Mouse (Mus musculus): Measurements from ENCODE around the gene Nos3.

The Nos3 gene

DNA sequence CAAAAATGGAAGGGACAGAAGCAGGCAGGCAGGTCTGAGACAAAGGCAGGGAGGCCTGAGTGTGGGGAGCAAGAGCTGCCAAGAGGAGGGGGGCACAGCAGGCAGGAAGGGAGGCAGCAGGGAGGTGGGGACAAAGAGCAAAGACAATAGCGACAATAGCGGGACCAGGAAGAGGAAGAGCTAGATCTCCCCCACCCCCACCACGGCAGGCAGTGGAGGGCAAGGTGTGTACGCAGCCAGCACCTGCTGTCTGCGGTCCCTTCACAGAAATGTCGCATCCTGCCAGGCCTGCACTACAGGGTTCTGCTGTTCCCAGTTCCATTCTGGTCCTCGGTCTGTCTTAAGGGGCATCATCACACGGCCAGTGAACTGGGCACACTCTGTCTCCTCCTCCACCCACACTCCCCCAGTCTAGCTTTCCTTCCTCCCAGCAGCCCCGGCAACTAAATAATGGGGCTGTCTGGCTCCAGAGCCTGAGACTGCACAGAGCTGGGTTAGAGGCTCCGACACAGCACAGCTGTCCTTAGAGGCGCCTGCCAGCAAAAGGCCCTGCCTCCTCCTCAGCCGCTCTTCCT lies 20.0 kb upstream of the Nos3 start:
- no peak for DNase-seq (ENCODE audit: extremely low spot score, low read depth, low spot score)

DNA sequence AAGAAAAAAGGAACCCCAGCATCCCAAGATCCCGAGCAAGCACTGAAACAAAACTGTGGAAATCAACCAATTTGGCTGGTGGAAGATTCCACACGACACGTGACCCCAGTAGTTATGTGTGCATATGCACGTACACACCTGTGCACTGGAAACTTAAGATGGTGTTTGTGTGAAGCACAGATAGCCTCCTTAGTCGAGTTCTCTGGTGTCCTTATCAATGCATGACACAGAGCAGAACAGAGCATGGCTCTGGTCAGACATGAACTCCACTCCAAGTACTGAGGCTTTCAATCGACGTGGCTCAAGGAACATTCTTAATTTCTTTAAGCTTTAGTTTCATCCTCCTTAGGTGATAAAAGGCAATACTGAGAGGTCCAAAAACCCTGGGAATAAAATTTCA lies 18.3 kb upstream of the Nos3 start:
- no peak for DNase-seq (ENCODE audit: extremely low spot score, low read depth, low spot score)

DNA sequence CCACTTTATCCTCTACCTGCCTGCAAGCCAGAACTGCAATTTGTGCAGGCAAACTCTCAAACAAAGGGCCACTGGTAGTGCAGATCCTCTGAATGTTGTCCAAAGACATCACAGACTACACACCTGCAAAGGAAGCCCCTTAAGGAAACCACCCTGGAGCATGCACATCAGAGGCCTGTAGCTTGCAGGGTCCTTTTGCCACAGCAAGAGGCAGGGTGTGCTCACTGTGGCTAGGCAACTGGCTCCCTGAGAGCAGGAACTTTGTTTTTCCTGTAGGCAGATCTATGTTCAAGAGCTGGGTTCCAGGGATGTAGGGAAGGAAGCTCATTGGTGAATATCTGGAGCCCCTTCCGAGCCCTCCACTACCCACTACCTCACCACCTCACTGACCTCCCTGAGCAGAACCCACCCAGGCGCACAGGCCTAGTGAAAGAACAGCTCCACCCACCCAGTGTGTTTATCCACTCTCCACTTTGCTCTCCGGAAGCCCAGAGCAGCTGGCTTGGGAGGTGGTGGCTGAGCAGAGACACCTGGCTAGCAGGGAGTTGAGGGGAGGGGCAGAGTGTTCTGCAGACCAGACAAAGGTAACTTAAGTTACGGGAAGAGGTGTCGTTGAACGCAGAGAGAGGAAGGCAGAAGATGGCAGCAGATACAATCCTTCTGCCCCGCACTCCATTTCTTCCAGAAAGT lies 17.3 kb upstream of the Nos3 start:
- no peak for DNase-seq (ENCODE audit: extremely low spot score, low read depth, low spot score)

DNA sequence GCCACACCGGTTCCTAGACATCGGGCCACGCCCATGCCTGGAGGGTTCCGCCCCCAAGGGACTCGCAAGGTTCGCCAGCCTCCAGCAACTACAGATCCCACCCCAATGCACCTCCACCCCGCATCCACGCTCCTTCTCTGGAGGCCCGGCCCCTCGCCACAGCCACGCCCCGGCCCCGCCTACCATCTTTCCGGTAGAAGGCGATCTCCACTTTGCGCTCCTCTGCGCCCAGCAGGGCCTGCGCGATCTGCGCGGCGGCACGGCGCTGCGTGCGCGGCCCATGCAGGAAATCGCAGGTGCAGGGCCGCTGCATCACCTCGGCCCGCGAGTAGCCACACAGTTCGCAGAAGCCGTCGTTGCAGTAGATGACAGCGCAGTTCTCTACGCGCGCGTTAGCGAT lies 16.5 kb upstream of the Nos3 start:
- DNase-seq (ENCODE audit: extremely low spot score, low read depth, low spot score): no peak

DNA sequence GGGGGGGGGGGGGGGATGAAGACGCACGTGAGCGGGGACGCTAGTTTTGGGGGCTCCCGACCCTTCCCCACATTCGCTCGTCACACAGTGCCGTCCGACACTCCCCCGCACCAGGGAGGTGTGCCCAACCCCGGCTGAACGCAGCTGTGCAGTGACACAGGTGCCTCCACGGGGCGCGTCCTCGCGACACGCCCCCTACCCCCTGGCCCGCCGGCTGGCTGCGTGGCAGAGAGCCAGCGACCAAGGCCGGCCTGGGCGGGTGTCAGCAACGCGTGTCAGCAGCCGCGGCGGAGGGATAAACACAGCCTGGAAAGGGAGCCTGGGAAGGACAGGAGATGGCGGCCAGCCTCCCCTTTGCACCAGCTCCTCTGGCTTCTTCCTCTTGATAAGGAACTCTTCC lies 16.1 kb upstream of the Nos3 start:
- DNase-seq (ENCODE audit: extremely low spot score, low read depth, low spot score): no peak

DNA sequence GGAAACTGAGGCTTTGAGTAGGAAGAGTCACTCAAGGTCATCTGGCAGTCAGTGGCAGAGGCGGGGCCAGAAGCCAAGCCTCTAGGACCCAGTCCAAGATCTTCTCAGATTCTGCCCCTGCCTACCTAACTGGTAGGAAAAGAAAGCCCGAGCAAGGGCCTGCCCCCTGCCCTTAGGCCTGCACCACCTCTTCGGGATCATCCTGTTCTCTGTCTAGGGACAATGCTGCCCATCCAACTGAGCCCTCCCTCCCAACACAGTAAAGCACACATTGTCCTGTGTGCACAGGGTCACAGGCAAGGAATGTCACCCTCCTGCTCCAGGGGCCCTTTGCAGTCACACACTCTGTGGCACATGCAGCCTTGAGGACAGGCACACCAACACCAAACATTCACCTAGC lies 14.5 kb upstream of the Nos3 start:
- no peak for DNase-seq (ENCODE audit: extremely low spot score, low read depth, low spot score)

DNA sequence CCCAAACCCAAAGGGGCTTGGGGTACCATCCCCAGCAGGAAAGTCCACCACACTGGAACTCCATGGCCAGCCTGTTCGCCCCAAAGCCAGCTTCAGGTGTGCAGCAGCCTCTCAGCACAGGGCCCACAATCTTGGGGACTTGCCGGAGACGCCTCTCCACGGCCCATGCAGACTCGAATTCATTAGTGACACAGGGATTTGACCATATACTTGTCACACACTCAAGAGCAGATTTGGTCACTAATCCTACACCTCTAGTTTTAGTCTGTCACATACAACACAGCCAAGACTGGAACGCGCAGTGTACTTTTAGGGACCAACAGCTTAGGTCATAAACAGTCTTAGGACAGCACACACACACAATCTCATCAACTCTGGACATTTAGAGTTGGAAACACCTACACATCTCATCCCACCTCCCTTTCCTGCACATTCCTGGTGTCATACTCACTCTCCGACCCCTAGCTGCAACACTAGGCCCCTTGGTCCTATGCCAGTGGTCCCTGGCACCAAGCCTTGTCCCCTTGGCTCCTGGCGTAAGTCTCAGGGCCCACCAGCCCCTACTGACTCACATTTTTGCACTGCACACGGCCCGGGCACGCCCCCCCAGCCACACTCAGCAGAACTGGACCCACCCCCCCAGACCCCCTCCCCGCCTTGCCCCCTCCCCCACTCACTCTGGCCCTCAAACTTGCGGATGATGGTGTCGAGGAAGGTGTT lies 13.9 kb upstream of the Nos3 start:
- DNase-seq (ENCODE audit: extremely low spot score, low read depth, low spot score): no peak

DNA sequence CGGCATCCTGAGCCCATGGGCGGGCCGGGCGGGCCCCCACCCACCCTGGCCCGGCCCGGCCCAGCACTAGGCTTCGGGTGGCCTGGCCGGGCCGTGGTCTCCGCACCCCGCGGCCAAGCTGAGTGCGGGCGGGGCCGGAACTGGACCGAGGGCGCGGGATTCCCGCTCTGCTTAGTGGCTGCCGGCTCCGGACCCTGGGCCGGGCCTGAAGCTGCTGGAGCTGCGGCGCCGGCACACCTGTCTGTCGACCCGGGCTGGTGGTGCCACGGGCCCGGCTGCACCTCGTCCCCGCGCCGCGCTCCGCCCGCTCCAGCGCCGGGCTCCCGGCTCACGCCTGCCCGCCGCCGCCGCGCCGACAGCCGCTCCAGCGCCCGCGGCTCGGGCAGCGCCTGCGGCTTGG lies 13.3 kb upstream of the Nos3 start, which contains the start of gene Kcnh2:
Gene Kcnh2 (minus strand): TSS at position 327 of the 400 bp plus-strand sequence.
- DNase-seq (ENCODE audit: extremely low spot score, low read depth, low spot score): no peak

DNA sequence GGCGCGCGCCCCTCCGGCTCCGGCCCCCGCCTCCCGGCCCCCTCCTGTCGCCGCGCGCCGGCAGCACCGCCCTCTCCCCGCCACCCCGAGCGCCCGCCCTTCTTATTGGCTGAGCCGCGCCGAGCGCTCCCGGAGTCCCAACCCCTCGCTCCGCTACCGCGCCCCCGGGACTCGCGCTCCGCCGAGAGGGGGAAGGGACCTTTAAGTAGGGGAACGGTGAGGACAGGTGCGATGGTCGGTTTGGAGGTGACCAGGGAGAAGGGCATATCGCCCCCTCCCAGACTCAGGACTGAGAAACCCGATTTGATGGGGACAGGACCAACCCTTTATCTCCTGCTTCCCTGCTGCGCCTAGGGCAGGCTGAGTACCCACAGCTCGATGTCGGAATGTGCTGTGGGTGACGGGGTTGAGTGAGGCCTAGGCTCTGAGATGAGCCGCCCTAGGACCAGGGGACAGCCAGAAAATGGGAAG lies 12.9 kb upstream of the Nos3 start:
- DNase-seq (ENCODE audit: extremely low spot score, low read depth, low spot score): peak; percentile 31

DNA sequence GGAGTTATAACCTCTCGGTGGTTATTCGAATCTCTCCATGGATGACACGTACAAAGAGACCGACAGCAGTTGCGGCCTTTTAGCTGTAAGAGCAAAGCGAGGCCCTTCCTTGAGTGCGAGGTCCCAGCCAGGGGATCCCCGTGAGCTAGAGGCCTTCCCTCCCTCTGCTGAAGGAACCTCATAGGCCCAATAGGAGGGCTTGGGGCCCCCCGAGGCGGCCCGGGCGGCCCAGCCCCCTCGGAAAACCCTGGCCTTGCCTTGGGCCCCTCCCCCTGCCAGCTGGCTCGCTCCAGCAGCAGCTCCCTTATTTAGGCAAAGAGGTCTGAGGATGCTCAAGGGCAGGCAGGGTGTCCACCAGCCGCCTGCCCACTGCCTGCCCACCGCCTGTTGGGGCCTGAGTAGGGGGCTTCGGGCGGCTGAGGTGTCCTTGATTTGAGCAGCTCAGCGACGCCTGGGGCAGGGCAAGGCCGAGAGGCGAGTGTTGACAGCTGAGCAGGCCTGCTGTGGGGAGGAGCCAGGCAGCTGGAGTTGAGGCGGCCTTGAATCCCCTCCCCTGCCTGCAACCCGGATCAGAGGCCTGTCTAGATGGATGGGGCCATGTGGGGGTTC lies 12.3 kb upstream of the Nos3 start:
- DNase-seq (ENCODE audit: extremely low spot score, low read depth, low spot score): no peak

DNA sequence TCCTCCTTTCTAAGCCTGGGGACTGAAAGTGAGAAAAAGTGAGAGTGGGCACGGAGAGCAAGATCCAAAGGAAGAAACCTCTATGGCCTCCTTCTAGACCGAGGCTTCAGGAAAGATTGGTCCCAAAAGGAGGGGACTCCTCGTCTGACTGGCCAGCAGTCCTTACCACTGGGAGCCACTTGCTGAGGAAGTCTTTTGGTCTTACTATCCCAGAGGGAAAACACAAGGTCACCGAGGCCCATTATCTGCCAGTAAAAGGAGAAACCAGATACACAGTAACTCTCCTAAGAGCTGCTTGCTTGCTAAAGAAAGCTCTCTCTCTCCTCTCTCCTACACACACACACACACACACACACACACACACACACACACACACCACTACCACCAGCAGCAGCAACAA lies 11.3 kb upstream of the Nos3 start:
- no peak for DNase-seq (ENCODE audit: extremely low spot score, low read depth, low spot score)

DNA sequence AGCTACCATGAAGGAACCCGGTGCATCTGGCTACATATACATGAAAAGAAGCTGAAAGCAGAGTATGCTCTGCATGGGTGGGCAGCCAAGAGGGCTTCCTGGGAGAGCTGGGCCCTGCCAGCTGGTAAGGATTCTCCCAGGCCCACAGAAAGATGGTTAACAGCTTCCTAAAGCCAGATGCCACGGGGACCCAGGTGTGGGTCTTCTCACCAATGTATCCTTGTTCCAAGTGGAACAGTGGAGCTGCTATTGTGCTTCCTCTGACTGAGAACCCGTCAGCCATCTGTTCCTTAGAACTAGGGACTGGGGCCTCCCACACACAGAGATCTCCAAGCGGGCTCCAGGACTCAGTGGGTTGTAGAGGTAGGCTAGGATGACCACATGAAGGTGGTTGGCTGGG lies 7.8 kb upstream of the Nos3 start:
- DNase-seq (ENCODE audit: extremely low spot score, low read depth, low spot score): no peak

DNA sequence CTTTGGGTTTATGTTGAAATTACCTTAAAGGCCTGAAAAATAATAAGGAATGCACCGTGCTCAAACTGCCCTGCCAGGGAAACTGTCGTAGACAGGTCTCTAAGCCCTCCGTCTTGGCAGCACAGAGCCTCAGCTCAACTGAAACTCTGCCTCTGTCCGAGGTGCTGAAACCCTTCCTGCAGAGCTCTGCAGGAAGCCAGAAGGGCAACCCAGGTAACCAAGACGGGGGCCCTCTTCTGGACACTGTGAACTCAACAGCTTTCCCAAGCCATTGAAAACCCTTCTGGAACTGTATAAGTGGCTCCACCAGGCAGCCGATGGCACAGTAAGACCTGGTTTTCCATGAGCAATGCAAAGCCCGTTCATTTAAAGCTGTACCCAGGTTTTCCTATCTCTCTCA lies 7.1 kb upstream of the Nos3 start:
- peak; percentile 81 for DNase-seq (ENCODE audit: extremely low spot score, low read depth, low spot score)

DNA sequence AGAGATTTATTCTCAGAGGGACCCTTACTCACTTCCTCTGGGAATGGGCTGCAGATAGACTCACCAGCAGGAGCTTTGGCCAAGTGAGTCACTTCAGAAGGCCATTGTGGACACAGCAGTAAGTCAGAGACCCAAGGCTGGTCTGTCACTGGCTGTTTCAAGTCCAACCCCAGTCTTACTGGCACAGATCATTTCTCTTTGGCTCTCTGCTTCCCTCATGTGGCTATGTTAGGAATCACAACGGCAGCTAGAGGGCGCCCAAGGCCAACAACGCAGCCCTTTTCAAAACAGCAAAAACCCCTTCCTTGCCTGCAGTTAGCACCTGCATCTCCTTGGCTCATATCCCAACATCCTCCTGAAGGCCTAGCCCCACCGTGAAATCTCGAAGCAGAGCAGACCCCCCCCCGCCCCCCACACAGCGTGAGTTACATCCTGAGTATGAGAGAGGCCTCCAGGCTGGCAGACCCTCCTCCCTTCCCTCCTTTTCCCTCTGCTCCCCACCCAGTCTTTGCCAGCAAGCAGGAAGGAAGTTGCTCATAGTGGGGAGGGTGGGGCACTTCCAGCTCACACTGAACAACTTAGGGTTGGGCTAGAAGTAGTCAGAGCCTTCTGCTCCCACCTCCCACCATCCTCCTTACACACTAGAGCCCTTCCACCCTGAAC lies 3.7 kb upstream of the Nos3 start:
- DNase-seq (ENCODE audit: extremely low spot score, low read depth, low spot score): peak; percentile 72

DNA sequence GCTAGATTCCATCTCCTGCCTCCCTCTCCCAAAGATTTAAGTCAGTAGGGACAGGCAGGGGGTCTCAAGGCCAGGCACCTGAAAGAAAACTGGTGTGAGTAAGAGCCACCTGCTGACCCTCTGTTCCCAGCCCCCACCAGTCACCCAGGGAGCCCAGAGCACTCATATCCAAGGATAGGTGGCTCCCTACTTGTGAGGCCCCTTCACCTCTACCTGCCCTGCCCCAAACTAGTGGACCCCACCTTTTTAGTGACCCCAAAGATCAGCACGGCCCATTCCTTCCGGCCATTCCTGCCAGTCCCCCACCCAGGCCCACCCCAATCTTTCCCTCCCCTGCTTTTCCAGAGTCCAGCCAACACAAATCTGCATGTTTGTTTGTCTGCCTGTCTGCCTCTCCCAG lies 1.1 kb upstream of the Nos3 start:
- no peak for DNase-seq (ENCODE audit: extremely low spot score, low read depth, low spot score)

DNA sequence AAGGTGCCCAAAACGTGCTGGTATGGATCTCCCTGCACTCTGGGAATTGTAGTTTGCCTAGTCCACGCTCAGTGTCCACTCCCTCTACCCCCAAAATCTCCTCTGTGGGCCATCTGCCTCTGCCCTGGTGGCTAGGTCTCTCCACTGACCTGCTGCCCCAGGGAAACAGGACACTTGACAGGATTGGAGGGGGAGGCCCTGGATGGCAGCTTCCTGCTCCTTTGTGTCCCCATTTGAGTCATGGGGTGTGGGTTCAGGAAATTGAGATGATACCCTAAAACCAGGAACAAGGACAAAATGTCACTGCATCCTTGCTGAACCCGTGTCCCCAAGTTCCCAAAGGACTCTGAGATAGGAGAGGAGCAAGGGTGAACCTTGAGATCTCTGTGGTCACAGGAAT lies 549 bp upstream of the Nos3 start:
- DNase-seq (ENCODE audit: extremely low spot score, low read depth, low spot score): no peak

DNA sequence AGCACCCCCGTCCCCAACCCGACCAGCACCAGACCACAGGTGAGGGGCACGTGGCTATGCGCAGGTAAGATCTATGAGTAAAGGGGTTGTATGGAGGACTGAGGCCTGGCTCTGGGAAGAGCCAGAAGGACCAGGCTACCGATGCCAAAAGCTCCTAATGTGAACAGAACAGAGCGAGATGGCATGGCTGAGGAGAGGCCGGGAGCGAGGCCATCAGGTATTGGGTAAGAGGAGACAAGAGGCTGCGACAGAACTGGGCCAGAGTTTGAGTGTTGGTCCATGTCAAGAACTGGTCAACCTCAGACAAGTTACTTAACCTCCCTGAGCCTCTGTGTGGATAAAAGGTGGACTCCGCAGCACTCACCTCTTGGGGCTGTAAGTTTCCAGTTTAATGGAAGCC lies 353 bp downstream of the Nos3 start:
- DNase-seq (ENCODE audit: extremely low spot score, low read depth, low spot score): no peak

DNA sequence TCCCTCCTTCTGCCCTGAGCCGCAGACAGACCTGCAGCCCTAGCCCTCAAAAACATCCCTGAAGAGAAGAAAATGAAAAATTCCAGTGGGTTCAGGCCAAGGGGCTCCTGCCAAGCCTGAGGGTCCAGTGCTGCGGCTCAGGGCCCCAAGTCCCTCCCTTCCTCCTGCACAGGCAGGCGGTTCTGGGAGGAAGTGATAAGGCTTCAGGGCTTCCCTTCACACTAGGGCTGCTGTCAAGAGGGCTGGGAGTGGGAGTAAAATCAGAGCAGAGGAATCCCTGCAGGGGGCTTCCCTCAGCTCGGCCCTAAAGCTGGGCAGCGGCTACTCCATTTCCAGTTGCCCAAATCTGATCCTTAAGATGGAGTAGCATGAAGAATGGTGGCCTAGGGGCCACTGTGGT lies 918 bp downstream of the Nos3 start:
- no peak for DNase-seq (ENCODE audit: extremely low spot score, low read depth, low spot score)

DNA sequence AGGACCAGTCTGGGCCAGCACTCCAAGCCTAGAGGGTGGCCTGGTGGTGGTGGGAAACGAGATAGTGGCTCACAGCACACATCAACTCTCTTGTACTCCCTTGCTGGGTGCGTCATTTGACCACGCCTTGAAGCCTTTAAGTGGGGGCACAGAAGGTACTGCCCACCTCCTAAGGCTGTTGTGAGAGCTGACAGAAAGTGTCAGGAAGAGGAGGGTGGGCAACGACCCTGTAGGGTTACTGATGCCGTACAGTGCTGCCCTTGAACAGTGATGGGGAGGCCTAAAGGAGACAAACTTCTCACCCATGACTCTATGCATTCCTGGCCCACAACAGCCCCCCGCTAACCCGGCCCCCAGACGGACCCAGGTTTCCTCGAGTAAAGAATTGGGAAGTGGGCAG lies 1.8 kb downstream of the Nos3 start:
- DNase-seq (ENCODE audit: extremely low spot score, low read depth, low spot score): no peak

DNA sequence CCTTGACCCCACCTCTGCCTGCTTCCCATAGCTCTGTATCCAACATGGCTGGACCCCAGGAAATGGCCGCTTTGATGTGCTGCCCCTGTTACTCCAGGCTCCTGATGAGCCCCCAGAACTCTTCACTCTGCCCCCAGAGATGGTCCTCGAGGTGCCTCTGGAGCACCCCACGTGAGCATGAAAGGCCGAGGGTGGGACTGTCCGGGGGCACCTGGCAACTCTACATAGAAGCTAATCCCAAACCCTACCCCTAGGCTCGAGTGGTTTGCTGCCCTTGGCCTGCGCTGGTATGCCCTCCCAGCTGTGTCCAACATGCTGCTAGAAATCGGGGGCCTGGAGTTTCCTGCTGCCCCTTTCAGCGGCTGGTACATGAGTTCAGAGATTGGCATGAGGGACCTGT lies 5.2 kb downstream of the Nos3 start:
- no peak for DNase-seq (ENCODE audit: extremely low spot score, low read depth, low spot score)

DNA sequence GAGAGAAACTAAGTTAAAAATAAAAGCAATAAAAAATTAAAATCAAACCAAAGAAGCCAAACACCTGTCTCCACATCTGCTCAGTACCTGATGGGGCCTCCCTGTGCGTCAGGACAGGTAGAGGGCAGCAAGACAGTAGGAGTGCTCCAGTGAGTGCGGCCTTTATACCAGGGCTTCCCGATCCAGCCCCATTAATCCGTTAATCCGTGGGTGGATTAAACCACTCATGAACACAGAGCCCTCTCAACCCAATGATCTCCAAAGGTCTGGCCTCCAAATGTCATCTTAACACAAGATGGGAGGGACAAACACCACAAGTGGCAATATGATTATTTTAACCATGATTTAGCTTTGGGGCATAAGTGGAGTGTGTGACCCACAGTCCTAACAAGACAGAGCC lies 9.2 kb downstream of the Nos3 start:
- DNase-seq (ENCODE audit: extremely low spot score, low read depth, low spot score): no peak
